Mouse (Mus musculus) thymus, adult 18-20 months (tissue): Measurements from ENCODE around the gene Dmp1.

Experiments
- DNase-seq, 2 experiments: peaks; one replicate each; pipeline ENCODE4 v3.0.0; 2022; ENCODE audit warnings: mixed read lengths in 2 of 2

Dmp1 gene

DNA sequence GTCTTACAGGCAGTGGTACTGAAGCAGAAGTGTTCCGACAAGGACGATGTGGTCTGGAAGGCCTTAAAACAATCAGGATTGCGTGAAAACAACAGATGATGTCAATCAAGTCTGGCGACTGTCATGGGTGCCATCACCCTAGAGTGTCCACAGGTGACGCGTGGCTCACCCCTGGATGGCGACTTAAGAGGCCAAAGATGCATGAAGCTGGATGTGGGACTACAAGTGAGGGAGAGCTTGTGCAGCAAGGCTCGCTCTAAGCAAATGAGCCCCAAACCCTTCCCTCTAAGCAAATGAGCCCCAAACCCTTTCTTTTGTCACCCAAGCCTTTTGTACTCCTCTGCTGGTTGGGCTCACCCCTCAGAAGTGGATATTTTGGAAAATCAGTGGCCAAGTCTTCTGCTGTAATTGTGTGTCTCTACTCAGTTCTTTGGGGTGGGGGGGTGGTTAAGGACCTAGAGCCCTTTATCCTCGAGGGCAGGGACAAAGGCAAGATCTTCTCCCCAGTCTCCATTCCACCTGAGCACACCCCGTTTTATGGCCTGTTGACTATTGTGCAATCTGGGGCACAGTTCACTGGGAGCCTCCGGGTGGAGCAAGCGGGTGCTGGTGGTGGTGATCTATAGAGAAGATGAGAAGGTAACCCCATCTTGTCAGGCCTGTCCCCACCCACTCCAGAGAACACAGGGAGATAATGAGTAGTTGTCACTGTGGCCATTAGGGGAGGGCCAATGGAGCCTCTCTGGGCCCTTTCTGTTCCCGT lies 60.8 kb downstream of the Dmp1 start:
- no peak for DNase-seq
